Mouse (Mus musculus) small intestine, adult 2 months (tissue): ENCODE data around the gene Stk40. TPM values are rescaled to one million over a fixed set of nuclear protein-coding genes. Genes with fewer than 3 reads are reported as not detected.

ENCODE experiments used
- H3K27ac ChIP-seq: fragments of 200-500 bp; 2 replicates; pipeline ENCODE4 v1.5.1; 2012; ENCODE audit warnings: low read depth, low read length, control low read depth, inconsistent platforms; ENCODE audit not compliant: insufficient read depth
- H3K27me3 ChIP-seq: fragments of 200-500 bp; 2 replicates; pipeline ENCODE4 v1.6.1; 2012; ENCODE audit warnings: mild to moderate bottlenecking, moderate library complexity, low read length, inconsistent platforms; ENCODE audit not compliant: control insufficient read depth, insufficient read depth
- H3K36me3 ChIP-seq: fragments of 200-500 bp; 2 replicates; pipeline ENCODE4 v1.6.1; 2012; ENCODE audit warnings: mild to moderate bottlenecking, low read length, control low read depth, inconsistent platforms; ENCODE audit not compliant: control insufficient read depth, insufficient read depth
- H3K4me1 ChIP-seq: fragments of 200-500 bp; 2 replicates; pipeline ENCODE4 v1.6.1; 2012; ENCODE audit warnings: low read length, inconsistent platforms, mixed read lengths; ENCODE audit not compliant: control insufficient read depth, insufficient read depth, insufficient read length
- H3K4me3 ChIP-seq: fragments of 200-500 bp; 2 replicates; pipeline ENCODE4 v1.5.1; 2012; ENCODE audit warnings: low read depth, mild to moderate bottlenecking, control low read depth, inconsistent platforms, low read length, moderate library complexity
- CTCF ChIP-seq: fragments of 200-500 bp; IDR thresholded peaks from 2 replicates; pipeline ENCODE4 v1.5.1; 2012; ENCODE audit warnings: low read depth, mild to moderate bottlenecking, control low read depth, inconsistent platforms, low read length, moderate library complexity, mixed read lengths; ENCODE audit not compliant: insufficient replicate concordance, insufficient read length; ENCODE audit errors: extremely low read depth
- POLR2A ChIP-seq: fragments of 200-500 bp; IDR thresholded peaks from 2 replicates; pipeline ENCODE4 v1.6.1; 2012; ENCODE audit warnings: low read depth, mild to moderate bottlenecking, control low read depth, inconsistent platforms, low read length, moderate library complexity
- WGBS: fragments of 180-500 bp; shearing (Covaris S2); methylation state at CpG from one replicate; pipeline ENCODE4 v1.1.7; 2018; 5-methylcytosine and 5-hydroxymethylcytosine counted together
- polyA plus RNA-seq: library from polyadenylated mRNA; depleted of rRNA; stranded (reverse); fragments of >200 nt; gene quantifications from 2 replicates; pipeline ENCODE4 v1.2.3, GENCODE M21; 2012

Gene Stk40
- polyA plus RNA-seq, 1 experiment = 24.0 TPM

GRCm38 (mm10) chr4:126130502-126130901 is 26.7 kb downstream of the Stk40 start:
- WGBS = 75% methylated on average over 11 of the region's 11 CpGs
- H3K4me1 ChIP-seq = peaks cover 10% of the 10 kb centered on the region; the same call in 1 of the 2 replicates
- peak overlapping the region; percentile 52 for H3K27ac ChIP-seq
- H3K36me3 ChIP-seq = peaks cover 65% of the 10 kb centered on the region
- TF ChIP-seq CTCF (no peak), POLR2A (no peak)
- H3K4me3 ChIP-seq = no peak overlapping the region
- H3K27me3 ChIP-seq = no peaks in the 10 kb centered on the region

GRCm38 (mm10) chr4:126131290-126132121 is 27.7 kb downstream of the Stk40 start:
- Histone ChIP-seq H3K27ac (peak overlapping the region; percentile 92), H3K4me1 (peaks cover 10% of the 10 kb centered on the region; the same call in 1 of the 2 replicates), H3K36me3 (peaks cover 65% of the 10 kb centered on the region), H3K4me3 (no peak overlapping the region), H3K27me3 (no peaks in the 10 kb centered on the region)
- TF ChIP-seq CTCF (no peak), POLR2A (no peak)
- WGBS = 69% methylated on average over 10 of the region's 10 CpGs

GRCm38 (mm10) chr4:126132636-126133264 is 29.0 kb downstream of the Stk40 start:
- 79% methylated on average over 6 of the region's 6 CpGs for WGBS
- TF ChIP-seq CTCF = no peak
- TF ChIP-seq POLR2A = no peak
- H3K4me1 ChIP-seq = peaks cover 10% of the 10 kb centered on the region; the same call in 1 of the 2 replicates
- peak overlapping the region; percentile 92 for H3K27ac ChIP-seq
- H3K27me3 ChIP-seq = no peaks in the 10 kb centered on the region
- H3K4me3 ChIP-seq = no peak overlapping the region
- peaks cover 68% of the 10 kb centered on the region for H3K36me3 ChIP-seq

GRCm38 (mm10) chr4:126134236-126134635 is 30.5 kb downstream of the Stk40 start:
- TF ChIP-seq CTCF (no peak), POLR2A (no peak)
- no peaks in the 10 kb centered on the region for H3K27me3 ChIP-seq
- no peak overlapping the region for H3K4me3 ChIP-seq
- H3K36me3 ChIP-seq = peaks cover 69% of the 10 kb centered on the region
- WGBS = 96% methylated on average over 4 of the region's 4 CpGs
- no peak overlapping the region for H3K27ac ChIP-seq
- H3K4me1 ChIP-seq = peaks cover 10% of the 10 kb centered on the region; the same call in 1 of the 2 replicates

GRCm38 (mm10) chr4:126134639-126135038 is 30.9 kb downstream of the Stk40 start:
- 90% methylated on average over 4 of the region's 4 CpGs for WGBS
- no peaks in the 10 kb centered on the region for H3K27me3 ChIP-seq
- H3K27ac ChIP-seq = no peak overlapping the region; the same call in 1 of the 2 replicates
- peaks cover 69% of the 10 kb centered on the region for H3K36me3 ChIP-seq
- H3K4me3 ChIP-seq = no peak overlapping the region
- TF ChIP-seq POLR2A (no peak), CTCF (no peak)
- H3K4me1 ChIP-seq = peaks cover 10% of the 10 kb centered on the region; the same call in 1 of the 2 replicates

GRCm38 (mm10) chr4:126137773-126138172 is 34.0 kb downstream of the Stk40 start:
- peaks cover 58% of the 10 kb centered on the region for H3K36me3 ChIP-seq
- H3K27ac ChIP-seq = no peak overlapping the region
- no peaks in the 10 kb centered on the region; the same call in 1 of the 2 replicates for H3K4me1 ChIP-seq
- TF ChIP-seq POLR2A (no peak), CTCF (no peak)
- H3K4me3 ChIP-seq = no peak overlapping the region
- H3K27me3 ChIP-seq = no peaks in the 10 kb centered on the region
- WGBS = 87% methylated on average over 4 of the region's 4 CpGs

GRCm38 (mm10) chr4:126141021-126141420 is 37.3 kb downstream of the Stk40 start:
- WGBS = 83% methylated on average over 5 of the region's 5 CpGs
- Histone ChIP-seq H3K27ac (no peak overlapping the region), H3K4me1 (no peaks in the 10 kb centered on the region), H3K4me3 (no peak overlapping the region), H3K27me3 (no peaks in the 10 kb centered on the region), H3K36me3 (peaks cover 44% of the 10 kb centered on the region)
- TF ChIP-seq POLR2A = no peak
- no peak for TF ChIP-seq CTCF
